Mouse (Mus musculus) heart, adult 11 months (tissue): ENCODE data around the gene Myd88.
A peak's percentile ranks its signal among the peaks of the same experiment; 100 is the strongest.

ENCODE experiments used
- DNase-seq: peaks from one replicate; pipeline ENCODE4 v3.0.0; 2022

Myd88 gene

DNA sequence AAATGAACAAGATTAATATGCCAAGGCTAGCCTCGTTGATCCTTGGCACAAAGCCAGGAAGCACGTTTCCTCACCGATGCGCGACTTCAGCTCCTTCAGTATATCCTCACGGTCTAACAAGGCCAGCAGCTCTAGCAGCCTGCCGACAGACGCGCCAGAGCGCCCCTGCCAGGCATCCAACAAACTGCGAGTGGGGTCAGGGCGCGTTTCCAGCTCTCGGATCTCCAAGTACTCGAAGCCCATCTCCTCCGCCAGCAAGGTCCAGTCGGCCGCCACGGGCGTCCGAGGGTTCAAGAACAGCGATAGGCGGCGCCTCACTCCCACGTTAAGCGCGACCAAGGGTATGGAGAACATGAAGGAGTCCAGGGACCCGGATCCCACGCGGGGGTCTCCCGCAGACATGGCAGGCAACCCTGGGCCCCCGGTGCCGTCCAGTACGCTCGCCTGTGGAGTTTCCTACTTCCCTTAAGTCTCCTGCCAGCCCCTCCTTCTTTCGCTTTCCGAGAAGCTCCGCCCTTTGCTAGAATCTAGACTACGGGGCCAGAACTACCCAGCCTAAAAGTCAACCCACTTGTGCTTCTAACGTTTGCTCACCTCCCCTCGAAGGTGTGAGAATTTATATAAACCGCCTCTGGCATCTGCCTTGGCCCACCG is 1.5 kb downstream of the Myd88 start, which contains the start of gene Acaa1a:
Acaa1a (plus strand) TSS at position 119 of the 654 bp plus-strand sequence.
- peak; percentile 99 for DNase-seq

DNA sequence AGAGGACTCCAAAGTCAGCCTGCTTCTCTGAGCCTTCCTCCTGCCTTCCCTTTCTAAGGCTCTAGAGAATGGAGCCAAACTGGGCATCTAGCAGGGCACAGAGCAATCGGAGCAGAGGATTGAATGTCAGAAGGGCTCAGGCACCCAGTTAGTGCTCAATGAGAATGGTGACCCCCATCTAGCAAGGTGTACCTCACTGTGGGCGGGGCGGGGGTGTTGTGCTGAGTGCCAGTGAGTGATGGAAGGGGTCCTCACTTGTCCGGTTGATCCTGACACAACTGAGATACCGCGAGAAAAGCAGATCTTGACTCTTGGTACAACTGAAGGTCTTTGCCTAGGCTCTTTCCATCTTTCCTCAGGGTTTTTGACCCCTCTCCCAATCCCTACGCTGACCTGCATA is 2.1 kb downstream of the Myd88 start:
- no peak for DNase-seq

DNA sequence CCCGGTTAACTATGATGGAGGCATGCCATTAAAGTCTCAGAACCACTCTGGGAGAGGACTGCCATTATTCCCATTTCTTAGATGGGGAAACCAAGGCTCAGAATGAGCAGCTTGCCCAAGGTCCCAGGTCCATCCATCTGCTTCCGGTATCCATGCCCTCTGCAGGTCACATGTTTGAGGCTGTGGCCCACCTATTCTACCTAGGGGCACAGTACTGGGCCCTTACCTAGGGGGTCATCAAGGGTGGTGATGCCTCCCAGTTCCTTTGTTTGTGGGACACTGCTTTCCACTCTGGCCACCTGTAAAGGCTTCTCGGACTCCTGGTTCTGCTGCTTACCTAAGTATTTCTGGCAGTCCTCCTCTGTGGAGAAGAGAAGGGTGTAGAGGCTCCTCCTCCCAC is 2.9 kb downstream of the Myd88 start:
- DNase-seq, result peak; percentile 92

DNA sequence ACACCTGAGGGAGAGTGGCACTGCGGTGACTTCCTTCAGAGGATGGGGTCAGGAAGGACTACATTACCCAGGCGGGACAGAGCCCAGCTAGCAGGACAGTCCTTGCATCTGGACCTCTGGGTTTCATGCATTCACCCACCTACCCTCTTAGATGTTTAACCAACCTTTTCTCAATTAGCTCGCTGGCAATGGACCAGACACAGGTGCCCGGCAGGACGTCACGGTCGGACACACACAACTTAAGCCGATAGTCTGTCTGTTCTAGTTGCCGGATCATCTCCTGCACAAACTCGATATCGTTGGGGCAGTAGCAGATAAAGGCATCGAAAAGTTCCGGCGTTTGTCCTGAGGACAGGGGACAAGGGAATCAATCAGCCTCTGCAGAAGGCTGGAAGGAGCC is 3.4 kb downstream of the Myd88 start:
- peak; percentile 89 for DNase-seq

DNA sequence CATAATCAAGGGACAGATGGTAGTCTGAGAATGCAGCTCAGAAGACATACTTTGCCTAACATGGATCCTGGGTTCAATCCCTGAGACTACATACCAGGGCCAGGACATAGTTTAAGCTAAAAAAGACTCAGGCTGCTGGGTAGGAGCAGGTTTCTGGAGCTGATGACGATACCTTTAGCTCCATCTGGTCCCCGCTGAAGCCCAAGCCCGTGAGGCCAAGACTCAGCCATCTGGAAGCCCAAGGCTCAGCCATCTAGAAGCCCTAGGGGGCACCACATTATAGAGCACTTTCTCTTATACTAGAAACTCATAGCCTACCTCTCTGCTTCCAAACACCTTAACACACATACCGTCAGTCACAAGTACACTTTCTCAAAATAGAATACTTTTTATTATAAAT is 5.6 kb downstream of the Myd88 start:
- no peak for DNase-seq

DNA sequence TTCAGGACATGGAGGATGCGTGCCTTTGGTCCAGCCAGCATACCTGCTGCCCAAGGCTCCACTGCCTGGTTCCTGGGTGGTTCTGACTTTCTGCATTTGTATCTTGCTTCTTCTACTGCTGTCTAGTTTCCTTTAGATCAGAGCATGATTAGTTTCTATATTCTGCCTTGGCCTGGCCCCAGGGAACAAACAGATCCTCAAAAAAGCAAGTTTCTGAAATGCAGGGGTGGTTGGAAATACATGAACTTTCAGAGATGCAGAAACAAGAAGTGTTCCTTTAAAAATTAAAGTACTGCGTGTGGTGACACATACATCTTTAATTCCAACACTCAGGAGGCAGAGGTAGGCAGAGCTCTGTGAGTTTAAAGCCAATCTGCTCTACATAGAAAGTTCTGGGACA is 6.4 kb downstream of the Myd88 start:
- no peak for DNase-seq

DNA sequence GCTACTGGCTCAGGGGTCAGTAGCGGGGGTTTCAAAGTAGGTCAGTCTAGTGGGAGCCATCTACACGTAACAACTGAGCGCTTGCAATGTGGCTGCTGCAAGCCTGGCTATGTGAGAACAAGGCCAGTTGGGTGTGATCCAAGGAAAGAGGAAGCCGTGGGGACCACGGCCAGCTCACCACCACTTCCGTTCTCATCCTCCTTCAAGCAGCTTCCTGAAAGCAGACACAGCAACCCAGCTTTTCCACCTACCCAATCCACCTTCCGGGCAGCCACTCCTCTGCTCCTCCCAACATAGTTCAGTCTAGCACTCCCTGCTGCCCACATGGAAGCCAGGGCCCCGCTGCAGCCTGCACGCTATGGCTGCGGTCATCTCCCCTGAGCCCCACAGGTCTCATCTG is 6.9 kb downstream of the Myd88 start:
- peak; percentile 98 for DNase-seq

DNA sequence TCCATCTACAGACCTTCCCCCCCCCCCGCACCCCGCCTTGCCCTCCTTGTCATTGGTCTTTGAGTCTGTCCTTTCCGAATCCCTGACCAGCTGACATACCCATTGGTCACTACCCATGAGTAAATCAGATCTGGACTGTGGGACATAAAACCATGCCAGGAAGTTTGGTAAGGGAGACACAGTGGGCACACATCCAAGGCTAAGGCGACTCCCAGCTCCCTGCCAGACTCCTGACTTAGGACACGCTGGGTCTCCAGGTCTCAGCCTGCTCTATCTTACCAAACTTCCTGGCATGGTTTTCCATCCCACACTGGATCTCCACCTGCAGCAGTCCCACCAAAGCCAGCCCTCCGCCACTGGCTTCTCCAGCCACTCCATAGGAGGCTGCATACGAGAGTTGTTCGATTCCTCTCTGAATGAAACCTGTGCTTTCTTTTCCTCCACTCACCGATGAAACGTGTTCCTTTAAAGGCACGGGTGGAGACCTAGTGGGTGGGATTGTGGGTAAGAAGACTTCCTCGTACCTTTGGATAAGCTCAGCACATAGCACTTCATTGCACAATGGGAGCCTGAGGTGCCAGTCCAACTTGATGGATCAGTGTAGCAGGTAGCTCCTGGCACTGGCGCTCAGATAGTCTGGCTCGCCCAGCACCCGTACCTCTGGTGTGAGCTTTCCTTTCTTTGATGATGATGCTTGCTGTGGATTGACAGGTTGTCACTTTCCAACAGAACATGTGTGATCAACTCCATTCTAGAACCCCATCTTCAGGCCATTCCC is 10.8 kb downstream of the Myd88 start:
- DNase-seq, result no peak

DNA sequence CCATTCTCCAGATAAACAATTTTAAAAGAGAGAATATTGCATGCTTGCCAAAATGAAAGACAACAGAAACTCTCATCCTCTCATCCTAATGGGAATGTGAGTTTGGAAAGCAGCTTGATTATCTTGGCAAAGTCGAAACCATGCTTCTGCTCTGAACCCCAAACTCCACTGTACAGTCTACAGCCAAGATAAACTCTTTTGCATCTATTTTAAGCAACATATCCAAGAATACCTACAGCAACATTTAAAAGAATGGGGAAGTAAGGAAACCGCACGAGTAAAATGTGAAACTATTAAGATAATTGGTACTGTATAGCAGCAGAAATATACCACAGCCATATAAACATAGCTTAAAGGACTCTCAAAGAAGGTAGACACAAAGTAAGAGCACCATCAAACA is 12.7 kb downstream of the Myd88 start:
- DNase-seq, result no peak

DNA sequence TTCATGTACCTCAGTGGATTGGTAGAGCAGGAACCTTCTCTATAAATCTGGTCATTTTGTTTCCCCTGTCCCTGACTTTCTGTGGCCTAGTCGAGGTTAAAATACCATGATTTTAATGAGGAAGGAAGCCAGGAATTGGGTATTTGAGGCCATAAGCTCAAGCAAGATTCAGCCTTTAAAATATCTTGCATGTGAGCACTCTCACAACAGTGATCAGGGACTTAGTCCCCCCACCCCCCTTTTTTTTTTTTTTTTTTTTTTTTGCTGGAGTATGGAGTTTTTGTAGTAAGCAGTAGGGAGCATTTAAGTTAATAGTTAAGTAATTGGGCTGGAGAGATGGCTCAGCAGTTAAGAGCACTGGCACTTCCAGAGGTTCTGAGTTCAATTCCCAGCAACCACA is 17.1 kb downstream of the Myd88 start:
- no peak for DNase-seq

DNA sequence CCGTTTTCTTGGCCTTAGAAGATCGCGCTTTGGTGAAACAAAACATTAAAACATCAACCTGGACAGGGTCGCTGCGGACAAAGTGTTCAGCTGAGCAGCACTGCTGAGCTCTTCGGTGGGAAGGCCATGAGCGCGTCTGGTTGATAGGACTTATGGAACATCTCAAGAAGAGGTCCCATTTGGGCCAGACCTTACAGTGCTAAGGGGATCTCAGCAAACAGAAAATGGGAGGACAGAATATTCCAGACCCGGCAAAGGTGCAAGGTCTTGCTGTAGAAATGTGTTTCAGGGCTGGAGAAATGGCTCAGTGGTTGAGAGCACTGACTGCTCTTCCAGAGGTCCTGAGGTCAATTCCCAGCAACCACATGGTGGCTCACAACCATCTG is 18.0 kb downstream of the Myd88 start:
- DNase-seq, result no peak

DNA sequence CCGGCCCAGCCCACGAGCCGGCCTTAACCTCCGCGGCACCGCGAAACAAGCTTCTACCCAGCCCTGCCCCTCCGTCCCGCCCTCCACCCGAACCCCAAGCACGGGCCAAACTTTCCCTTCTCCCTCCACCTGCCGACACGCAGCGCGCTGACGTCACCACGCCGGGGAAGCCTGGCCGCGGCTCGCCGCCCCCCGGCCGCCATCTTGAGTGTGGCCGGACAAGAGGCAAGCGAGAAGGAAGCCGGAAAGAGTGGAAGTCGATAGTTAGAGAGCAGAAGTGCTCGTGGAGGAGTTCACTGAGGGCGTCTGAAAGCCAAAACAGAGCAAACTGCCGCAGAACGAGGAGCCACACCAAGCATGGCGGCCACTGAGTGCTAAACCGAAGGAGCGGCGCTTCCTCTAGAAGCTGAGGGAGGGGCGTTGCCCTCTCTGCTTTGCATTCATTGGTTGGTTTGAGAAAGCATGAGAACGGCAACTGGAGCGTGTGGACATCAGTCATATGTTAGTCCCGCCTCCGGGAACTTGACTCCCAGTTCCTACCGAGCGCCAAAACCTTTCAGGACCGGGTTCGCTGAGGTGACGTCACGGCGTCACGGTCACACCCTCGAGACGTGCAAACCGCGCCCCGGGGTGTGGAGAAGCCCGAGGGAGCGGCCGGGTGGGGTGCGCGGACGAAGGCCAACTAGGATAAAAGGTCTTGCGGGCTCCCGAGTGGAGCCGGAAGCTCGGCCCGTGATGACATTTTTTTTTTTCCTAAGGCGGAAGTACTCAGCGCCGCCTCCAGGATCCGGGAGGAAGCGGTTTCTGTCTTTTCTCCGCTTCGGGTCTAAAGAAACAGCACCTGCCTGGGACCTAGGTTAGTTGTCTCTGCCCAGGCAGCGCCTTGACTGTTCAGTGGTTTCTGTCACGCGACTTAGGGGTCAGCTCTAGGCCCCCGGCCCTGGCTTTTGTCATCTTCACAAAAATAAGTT is 18.6 kb downstream of the Myd88 start, which contains the start of gene Oxsr1:
Oxsr1 (minus strand) TSS at position 139 of the 971 bp plus-strand sequence.
- DNase-seq, result peak; percentile 100

DNA sequence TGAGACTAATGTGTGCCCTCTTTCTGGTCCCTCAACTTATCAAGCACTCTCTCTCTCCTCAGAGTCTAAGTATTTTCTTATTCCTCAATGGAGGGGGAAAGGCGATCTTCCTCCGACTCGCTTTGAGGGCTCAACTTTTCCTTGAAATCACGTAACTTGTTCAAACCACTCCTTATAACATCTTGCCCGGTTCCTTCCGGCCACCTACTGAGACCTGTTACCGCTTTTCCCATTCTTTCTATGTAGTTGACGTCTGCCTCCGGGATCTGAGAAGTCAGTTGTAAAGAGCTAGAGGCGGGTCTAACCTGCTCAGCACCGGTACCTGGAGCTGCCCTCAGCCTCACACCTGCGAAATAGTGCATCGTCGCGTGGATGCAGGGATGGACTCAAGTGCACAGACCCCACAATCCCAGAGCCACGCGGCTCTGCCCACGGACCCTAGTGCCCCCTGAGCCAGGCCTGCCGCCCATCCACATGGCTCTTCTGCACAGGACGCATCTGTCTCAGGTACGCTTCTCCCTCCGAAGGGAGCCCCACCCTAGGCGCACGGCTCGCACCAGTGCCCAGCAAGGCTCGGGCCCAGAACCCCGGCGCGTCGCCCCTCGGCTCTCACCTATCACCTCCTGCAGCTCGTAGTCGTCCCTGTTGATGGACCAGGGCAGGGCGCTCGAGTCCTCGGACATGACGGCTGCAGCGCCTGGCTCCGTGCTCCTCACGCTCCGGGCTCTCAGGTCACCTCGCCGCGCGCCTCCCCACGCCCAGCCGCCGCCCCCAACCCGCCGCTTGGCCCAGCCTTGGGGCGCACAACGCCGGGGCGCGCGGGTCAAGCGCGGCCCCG is 19.6 kb downstream of the Myd88 start:
- no peak for DNase-seq

DNA sequence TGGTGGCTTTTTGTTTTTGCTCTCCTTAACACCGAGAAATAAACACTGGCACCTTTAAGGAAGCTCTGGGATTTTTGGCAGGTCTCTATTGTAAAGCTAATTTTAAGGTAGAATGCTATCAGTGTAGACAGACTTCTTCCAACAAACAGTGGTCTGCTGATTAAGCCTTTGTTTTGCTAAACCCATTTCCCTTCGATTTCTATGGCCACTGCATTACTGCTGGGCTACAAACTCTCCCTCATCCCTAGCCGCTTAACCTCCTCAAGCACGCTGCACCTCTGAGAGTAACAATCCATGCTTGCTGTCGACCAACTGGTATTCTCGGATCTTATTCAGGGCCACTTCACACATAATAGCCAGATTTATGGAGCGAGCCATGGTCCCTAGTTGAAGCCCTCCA is 20.3 kb downstream of the Myd88 start:
- no peak for DNase-seq

DNA sequence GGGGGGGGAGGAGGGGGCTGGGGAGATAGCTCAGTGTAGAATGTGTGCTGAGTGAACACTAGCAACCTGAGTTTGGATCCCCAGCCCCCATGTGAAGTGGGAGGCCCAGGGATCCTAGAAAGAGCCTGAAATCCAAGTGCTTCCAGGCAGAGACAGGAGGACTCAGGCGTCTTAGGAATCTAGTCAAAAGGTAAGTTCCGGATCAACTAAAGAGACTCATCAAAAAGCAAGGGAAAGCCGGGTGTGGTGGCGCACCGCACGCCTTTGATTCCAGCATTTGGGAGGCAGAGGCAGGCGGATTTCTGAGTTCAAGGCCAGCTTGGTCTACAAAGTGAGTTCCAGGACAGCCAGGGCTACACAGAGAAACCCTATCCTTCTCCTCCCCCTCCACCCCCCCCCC is 20.8 kb downstream of the Myd88 start:
- DNase-seq, result no peak

DNA sequence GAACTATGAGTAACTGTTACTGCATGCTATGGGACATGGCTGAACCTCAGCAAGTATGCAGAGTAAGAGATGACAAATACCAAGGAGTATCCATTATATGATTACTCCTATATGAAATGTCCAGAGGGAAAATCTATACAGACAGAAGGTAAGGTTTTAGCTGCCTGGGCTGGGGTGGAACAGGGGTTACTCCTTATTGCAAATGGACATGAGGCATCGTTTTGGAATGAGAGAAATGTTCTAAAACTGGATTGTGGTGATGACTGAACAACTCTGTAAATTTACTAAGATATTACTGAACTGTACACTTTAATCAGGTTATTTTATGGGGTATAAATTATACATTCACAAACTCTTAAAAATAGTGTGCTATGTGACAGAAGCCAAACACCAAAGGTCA is 22.3 kb downstream of the Myd88 start:
- no peak for DNase-seq

DNA sequence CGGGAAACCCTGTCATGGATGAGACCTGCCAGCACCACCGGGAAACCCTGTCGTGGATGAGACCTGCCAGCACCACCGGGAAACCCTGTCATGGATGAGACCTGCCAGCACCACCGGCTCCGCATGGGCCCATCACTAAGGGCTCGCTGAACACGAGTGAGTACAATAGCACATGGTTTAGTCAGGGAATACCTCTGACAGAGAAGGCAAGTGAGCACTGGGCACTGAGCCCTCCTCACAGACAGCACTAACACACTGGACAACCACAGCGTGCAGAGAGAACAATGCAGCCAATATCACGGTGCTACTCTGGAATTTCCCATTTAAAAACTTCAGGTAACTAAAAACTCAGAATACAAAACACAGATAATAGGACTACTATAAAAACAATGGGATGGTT is 28.1 kb downstream of the Myd88 start:
- DNase-seq, result peak; percentile 86

DNA sequence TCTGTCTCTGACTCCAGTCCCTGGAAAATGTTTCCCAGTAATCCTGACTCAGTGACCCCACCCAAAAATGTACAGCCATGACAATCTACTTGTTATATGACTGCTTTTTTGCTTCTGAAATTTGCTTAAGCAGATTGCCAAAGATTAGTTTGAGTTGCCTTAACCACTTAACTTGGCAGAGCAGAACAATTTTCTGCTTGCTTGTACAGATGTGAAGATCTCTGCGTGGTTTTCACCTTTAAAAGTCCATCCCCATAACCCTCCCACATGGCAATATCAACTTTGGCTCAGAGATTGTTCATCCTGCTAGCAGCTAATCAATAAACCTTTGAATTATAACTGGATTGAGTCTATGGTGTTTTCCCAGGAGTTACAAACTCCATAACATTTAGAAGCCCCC is 32.1 kb downstream of the Myd88 start:
- peak; percentile 33 for DNase-seq

DNA sequence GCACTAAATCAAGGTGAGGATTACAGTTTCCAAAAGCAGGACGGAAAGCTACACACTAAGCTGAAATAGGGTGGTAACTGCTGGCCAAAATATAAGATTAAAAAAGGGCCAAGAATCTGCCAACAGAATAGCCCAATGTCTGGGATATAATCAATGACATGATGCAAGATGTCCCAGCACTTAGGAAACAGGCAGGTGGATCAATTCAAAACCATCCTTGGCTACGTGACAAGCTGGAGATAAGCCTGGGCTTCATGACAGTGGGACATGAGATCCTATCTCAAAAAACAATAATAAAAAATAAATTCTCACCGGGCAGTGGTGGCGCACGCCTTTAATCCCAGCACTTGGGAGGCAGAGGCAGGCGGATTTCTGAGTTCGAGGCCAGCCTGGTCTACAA is 35.3 kb downstream of the Myd88 start:
- peak; percentile 42 for DNase-seq

DNA sequence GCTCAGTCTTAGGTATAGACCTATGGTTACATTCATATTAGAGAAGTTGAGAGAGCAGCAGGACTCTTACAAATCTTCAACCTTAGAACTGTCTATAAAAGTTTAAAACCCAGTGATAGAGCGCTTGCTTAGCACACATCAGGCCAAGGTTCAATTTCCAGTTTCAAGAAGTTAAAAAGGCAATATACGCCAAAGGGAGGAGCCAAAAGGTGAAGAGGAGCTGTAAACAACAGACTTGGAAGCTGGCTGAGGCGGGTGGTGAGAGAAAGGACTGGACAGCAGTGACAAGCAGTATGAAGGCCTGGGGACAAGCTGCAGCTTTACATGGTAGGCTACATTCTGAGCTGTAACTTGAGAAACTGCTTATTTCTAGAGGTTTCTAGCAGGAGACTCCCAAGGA is 42.6 kb downstream of the Myd88 start:
- peak; percentile 51 for DNase-seq

DNA sequence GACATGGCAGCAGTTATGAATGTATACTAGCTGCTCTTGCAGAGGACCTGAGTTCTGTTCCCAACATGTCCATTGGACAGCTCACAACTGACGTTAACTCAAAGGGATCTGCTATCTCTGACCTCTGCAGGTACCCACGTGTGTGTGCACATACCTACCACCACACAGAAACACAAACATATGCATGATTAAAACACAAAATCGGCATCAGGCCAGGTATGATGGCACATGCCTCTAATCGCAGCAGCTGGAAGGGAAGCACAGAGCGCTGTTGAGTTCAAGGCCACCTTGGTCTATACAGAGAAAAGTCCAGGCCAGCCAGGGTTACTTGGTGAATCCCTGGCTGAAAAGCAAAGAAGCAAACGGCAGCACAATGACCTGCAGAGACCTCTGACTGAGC is 43.5 kb downstream of the Myd88 start:
- DNase-seq, result peak; percentile 66

DNA sequence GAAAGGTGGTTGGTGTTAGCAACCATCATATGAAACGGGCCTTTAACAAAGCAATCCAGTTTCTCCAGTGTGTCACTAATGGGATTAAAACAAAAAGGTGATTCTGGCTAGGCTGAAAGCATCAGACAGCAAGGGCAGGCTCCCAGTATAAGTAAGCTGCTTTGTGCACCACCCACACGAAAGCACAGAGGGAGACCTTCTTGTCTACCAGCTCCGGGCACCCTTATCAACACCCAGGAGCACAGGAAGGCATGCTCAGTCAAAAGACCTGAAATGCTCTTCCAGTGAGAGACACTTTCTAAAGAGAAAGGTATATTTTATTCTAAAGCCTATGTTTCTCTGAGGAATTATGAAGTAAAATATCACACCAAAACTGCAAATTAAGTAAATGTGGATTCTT is 50.4 kb downstream of the Myd88 start:
- peak; percentile 27 for DNase-seq
